Mouse (Mus musculus): ENCODE data around the gene Limch1.

Gene Limch1

GRCm38 (mm10) chr5:66829505-66829904 lies 83.9 kb downstream of the Limch1 start:
- DNase-seq (ENCODE audit: low read depth, low spot score) = no peak

- DNase-seq (ENCODE audit: low read depth, low spot score) = no peak
These were observed 84.6 kb downstream of the Limch1 start for GRCm38 (mm10) chr5:66830206-66830605.

- no peak for DNase-seq (ENCODE audit: low read depth, low spot score)
These were observed 89.1 kb downstream of the Limch1 start for GRCm38 (mm10) chr5:66834756-66835155.

- no peak for DNase-seq (ENCODE audit: low read depth, low spot score)
These were observed 91.3 kb downstream of the Limch1 start for GRCm38 (mm10) chr5:66836892-66837291.

GRCm38 (mm10) chr5:66841971-66842370 lies 96.3 kb downstream of the Limch1 start:
- DNase-seq (ENCODE audit: low read depth, low spot score) = no peak

- DNase-seq (ENCODE audit: low read depth, low spot score) = no peak
These were observed 97.1 kb downstream of the Limch1 start for GRCm38 (mm10) chr5:66842776-66843175.

- DNase-seq (ENCODE audit: low read depth, low spot score) = no peak
These were observed 102.5 kb downstream of the Limch1 start for GRCm38 (mm10) chr5:66848136-66848535.

- no peak for DNase-seq (ENCODE audit: low read depth, low spot score)
These were observed 103.5 kb downstream of the Limch1 start for GRCm38 (mm10) chr5:66849148-66849547.

- DNase-seq (ENCODE audit: low read depth, low spot score) = no peak
These were observed 105.2 kb downstream of the Limch1 start for GRCm38 (mm10) chr5:66850721-66851251.

- no peak for DNase-seq (ENCODE audit: low read depth, low spot score)
These were observed 106.1 kb downstream of the Limch1 start for GRCm38 (mm10) chr5:66851708-66852107.

- DNase-seq (ENCODE audit: low read depth, low spot score) = no peak
These were observed 108.6 kb downstream of the Limch1 start for GRCm38 (mm10) chr5:66854263-66854662.

GRCm38 (mm10) chr5:66855358-66856107 lies 109.9 kb downstream of the Limch1 start:
- DNase-seq (ENCODE audit: low read depth, low spot score) = no peak

- no peak for DNase-seq (ENCODE audit: low read depth, low spot score)
These were observed 113.9 kb downstream of the Limch1 start for GRCm38 (mm10) chr5:66859506-66859905.

GRCm38 (mm10) chr5:66861232-66862035 lies 115.8 kb downstream of the Limch1 start:
- no peak for DNase-seq (ENCODE audit: low read depth, low spot score)

GRCm38 (mm10) chr5:66862151-66862550 lies 116.5 kb downstream of the Limch1 start:
- DNase-seq (ENCODE audit: low read depth, low spot score) = no peak

- DNase-seq (ENCODE audit: low read depth, low spot score) = no peak
These were observed 119.6 kb downstream of the Limch1 start for GRCm38 (mm10) chr5:66865229-66865628.

- no peak for DNase-seq (ENCODE audit: low read depth, low spot score)
These were observed 120.4 kb downstream of the Limch1 start for GRCm38 (mm10) chr5:66866019-66866418.

- DNase-seq (ENCODE audit: low read depth, low spot score) = no peak
These were observed 123.9 kb downstream of the Limch1 start for GRCm38 (mm10) chr5:66869545-66869944.

- no peak for DNase-seq (ENCODE audit: low read depth, low spot score)
These were observed 126.0 kb downstream of the Limch1 start for GRCm38 (mm10) chr5:66871521-66872050.

- DNase-seq (ENCODE audit: low read depth, low spot score) = no peak
These were observed 126.4 kb downstream of the Limch1 start for GRCm38 (mm10) chr5:66872053-66872452.

- DNase-seq (ENCODE audit: low read depth, low spot score) = no peak
These were observed 127.1 kb downstream of the Limch1 start for GRCm38 (mm10) chr5:66872681-66873080.
